Mouse (Mus musculus): ENCODE measurements around the gene Gdpd3. TPM values are rescaled to one million over a fixed set of nuclear protein-coding genes. Genes with fewer than 3 reads are reported as not detected.
"Not testable (repeated sequence)": the region's sequence is repeated elsewhere in the genome, so short reads cannot be mapped to it uniquely, and the experiment has no call there.

The Gdpd3 gene
- total RNA-seq, 2 experiments from 2014 or later: 9.2 TPM; not detected in 1

DNA sequence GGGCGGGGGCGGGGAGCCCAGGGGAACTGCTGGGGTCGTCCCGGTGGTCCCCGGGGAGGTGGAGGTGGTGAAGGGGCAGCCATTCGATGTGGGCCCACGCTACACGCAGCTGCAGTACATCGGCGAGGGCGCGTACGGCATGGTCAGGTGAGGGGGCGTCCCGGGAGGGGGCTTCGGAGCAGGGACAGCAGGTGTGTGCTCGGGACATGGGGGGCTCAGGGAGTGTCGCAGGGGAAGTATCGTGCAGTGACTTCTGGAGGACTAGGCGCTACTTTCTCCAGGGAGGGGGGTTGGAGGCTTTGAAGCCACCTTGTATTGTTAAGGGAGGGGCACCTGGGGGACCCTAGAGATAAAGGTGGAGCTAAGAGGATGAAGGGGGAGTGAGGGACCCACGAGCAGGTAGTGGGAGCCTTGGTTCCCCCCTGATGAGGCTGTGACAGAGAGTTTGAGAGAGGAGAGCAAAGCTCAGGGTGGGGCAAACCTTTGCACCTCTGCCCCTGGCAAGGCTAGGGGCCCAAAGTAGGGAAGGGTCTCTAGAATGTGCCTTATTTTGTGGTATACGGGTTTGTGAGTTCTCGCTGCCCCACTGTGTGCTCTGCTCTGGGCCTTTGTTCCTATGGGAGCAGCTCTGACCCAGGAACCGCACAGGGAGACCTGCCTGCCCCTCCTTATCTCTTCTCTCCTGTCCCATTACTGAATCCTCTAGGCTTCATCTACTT lies 6.3 kb upstream of the Gdpd3 start:
- peak; percentile 54 for ATAC-seq (replicated peaks; ENCODE audit: low FRiP score, poor library complexity, severe bottlenecking)

DNA sequence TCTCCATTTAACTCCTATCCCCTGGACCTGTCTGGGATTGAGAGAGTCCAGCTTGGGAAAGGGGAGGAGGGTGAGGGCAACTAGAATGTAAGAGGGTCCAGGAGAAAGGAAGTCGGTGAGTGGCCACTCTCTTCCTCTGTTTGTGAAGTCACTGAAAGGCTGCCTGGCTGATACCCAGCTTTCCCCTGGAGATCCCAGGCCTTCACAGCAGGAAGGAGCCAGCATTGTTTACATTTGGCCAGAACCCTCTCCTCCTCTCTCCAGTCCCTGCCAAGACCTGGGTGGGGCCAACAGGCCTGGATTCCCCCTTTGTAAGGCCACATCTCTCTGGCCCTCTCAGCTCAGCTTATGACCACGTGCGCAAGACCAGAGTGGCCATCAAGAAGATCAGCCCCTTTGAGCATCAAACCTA lies 5.7 kb upstream of the Gdpd3 start:
- ATAC-seq (replicated peaks; ENCODE audit: low FRiP score, poor library complexity, severe bottlenecking): no peak

DNA sequence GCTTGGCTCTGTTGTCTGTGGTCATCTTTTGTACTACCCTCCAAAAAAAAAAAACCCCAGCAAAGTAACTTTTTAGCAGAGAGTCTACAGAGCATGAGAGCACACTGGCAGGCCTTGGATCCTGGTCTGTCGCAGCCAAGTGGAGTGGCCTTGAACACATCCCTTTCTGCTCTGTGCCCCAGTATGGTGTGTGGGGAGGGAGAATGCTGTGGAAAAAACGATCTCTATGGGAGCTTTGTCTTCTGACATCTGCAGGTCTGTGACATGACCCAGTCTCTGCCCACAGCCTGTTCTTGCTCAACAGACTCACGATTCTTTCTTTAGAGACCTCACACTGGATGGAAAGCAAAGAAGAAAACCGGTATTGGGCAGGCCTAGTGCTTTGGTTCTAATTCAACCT lies 5.2 kb upstream of the Gdpd3 start:
- no peak for ATAC-seq (replicated peaks; ENCODE audit: low FRiP score, poor library complexity, severe bottlenecking)

DNA sequence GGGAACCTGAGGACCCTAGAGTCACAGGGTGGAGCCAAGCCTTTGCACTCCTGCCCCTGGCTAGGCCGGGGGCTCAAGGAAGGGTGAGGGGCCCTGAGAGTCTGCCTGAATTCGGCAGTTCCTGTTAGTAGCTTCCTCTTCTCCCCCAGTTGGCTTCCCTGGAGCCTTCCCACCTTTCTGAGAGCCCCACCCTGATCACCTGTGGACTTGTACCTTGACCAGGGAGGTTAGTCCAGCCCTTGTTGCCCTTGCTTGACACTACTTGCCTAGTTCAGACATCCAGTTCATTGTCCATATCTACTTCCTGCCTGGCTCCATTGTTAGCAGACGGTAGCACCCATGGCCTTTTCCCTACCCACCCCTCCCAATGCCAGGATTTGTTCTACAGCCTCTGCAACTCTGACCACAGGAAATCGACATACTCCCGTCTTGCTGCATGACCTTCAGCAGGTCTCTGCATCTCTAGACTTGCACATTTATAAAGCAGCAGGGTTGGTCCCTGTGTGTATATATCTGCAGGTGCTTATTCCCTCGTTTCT lies 4.5 kb upstream of the Gdpd3 start:
- ATAC-seq (replicated peaks; ENCODE audit: low FRiP score, poor library complexity, severe bottlenecking): no peak

DNA sequence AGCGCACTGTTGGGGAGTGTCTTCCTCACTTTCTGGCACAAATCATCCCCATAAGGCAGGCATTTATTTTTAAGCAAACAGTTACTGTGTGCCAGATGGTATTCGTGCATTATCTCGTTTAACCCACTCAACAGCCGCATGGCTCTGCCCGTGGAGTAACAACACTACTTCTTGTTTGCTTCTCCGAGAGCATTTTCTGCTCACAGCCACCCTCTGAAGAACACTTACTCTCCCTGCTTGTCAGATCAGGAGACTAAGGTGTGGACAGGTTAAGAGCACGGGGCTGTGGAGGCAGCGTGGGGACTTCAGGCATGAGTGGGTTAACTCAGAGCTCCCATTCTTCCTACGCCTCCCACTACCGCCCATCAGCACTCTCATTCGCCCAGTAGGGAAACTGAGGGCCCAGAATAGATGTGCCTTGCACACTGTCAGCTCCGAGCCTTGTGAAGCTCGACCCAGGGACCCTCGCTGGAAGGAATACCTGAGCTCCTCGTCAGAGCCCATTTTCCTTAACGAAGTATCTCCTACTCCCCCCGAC lies 3.6 kb upstream of the Gdpd3 start:
- ATAC-seq (replicated peaks; ENCODE audit: low FRiP score, poor library complexity, severe bottlenecking): no peak

DNA sequence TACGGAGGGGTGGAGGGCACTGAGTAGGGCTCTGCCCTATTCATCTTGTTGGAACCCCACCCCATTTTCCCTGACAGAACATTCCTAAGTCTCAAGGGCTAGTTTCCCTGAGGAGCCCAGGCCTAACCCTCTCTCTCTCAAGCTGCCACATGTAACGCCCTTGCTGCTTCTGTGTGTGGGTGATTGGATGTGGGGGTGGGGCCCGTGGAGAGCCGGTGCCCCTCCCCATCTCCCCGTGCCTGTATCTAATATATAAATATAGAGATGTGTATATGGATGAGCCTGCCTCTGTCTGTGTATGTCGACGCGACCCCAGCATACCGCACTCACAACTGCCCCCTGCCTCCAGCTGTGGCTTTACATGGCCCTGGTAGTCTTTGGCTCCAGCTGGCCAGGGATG lies 594 bp upstream of the Gdpd3 start:
- ATAC-seq (replicated peaks; ENCODE audit: low FRiP score, poor library complexity, severe bottlenecking): no peak

DNA sequence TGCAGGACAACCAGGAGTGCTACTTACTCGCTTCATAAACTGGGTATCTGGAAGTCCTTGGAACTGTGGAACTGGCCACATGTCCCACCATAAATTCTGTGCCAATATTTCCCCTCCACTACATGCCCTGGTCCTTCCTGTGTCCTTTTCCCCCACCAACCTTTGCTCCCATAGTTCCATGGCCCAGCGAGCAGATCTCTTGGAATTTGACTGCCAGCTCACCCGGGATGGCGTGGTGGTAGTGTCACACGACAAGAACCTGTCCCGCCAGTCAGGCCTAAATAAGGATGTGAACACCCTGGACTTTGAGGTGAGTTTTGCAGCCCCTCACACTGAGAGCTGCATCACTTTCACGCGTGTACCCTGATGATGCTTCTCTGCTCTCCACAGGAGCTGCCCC lies 867 bp downstream of the Gdpd3 start:
- no peak for ATAC-seq (replicated peaks; ENCODE audit: low FRiP score, poor library complexity, severe bottlenecking)

DNA sequence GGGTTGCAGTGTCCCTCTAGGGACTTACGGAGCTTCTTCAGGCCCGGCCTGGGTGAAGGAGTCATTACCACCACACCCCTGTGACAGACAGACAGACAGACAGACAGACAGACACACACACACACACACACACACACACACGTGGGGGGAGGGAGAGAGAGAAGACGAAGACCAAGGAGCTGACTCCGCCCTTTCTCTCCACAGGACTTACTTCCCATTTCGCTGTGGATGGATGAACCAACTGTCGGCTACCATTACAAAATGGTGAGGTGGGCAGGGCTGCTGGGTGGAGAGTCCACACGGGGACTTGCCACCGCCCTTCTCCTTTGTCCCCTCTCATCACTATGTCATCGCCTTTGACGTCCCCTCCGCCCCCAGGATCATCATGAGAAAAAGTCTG lies 4.7 kb downstream of the Gdpd3 start:
- ATAC-seq (replicated peaks; ENCODE audit: low FRiP score, poor library complexity, severe bottlenecking): no peak

DNA sequence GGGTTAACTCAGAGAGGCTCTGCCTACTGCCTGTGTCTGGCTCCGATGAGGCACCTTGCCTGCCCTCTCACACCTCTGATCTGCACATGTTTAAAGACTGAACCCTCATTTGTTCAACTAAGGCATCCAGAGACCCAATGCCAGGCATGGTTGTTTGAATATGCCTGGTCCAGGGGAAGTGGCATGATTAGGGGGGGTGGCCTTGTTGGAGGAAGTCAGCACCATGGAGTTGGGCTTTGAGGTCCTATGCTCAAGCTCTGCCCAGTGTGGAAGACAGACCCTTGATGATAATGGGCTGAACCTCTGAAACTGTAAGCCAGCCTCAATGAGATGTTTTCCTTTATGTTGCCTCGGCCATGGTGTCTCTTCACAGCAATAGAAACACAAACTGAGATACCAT lies 7.2 kb downstream of the Gdpd3 start:
- no peak for ATAC-seq (replicated peaks; ENCODE audit: low FRiP score, poor library complexity, severe bottlenecking)

DNA sequence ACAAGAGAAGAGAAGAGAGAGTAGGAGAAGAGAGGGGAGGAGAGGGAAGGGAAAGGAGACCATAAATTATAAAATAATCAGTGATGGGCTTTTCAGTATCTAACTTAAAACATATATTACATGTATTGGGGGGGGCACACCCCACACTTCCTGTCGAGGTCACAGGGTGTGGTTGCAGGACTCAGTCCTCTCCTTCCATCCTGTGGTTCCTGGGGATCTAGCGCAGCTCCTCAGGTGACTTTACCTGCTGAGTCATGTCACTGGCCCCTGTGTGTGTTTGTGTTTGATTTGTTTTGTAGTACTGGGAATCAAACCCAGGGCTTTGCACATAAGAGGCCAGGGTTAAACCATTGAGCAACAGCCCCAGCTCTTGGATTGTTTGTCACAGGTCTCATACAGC lies 8.3 kb downstream of the Gdpd3 start:
- ATAC-seq (replicated peaks; ENCODE audit: low FRiP score, poor library complexity, severe bottlenecking): no peak

DNA sequence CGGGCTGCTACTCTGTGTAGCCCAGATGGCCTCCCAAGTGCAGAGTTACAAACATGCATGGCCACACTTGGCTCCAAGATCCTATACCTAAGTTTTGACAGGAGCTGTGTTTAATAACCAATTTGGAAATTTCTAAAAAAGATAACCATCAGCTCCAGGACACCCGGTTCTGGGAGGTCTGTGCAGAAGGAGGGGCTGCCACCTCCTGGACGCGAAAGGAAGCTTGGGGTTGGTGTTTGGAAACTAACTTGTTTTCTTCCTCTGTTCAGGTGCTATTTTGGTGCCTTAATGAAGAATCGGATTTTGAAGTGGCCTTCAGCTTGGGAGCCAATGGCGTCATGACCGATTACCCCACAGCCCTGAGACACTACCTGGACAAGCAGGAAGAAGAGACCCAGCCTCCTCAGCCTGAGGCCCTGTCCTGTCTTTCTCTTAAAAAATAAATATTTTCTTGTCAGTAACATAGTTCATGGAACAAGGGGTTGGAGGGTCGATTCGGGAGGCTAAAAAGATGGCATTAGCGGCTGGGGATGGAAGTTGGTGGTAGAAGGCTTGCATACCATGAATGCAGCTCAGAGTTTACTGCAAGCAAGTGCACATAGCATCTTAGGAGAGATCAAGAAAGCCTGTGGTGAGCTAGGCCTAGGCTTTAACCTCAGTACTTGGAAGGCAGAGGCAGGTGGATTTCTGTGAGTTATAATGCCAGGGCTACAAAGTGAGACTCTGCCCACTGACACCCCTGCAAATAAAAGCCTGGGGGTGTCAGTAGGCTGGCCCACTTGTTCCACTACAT lies 9.2 kb downstream of the Gdpd3 start:
- no peak for ATAC-seq (replicated peaks; ENCODE audit: low FRiP score, poor library complexity, severe bottlenecking)

DNA sequence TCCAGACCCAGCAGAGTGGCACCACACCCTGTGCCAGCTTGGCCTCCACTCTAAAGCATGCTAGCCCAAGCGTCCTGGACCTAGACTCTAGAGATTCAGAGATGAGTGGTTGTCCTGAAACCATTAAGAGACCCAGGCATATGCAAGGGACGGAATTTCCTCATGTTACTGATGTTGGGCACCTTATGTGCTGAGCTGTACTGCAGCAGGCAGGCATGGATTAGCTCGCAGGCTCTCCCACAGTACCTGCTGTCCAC lies 9.8 kb downstream of the Gdpd3 start:
- ATAC-seq (replicated peaks; ENCODE audit: low FRiP score, poor library complexity, severe bottlenecking): no peak

DNA sequence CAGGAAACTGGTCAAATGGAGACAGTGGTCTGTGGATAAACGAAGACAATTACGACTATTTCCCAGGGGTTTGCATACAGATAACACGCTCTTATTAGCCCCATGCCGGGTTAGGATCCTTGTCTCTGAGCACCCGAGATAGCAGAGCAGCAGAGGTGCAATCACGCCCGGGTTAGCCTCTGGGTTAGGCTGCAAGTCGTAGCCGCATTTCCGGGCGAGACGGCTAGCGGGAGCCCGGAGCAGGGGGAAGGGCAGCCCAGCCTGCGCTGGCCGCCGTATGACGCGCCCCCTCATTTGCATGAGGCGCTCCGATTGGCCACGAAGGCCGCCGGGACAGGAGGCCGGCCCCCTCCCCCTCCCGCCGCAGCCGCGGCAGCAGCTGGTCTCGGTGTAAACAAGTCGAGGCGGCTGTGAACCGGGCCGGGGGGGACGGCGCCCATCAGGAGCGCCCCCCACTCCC lies 10.5 kb downstream of the Gdpd3 start, which contains the start of gene Ypel3:
Ypel3 (plus strand) TSS at position 358 of the 460 bp plus-strand sequence.
- ATAC-seq (replicated peaks; ENCODE audit: low FRiP score, poor library complexity, severe bottlenecking): peak; percentile 93

DNA sequence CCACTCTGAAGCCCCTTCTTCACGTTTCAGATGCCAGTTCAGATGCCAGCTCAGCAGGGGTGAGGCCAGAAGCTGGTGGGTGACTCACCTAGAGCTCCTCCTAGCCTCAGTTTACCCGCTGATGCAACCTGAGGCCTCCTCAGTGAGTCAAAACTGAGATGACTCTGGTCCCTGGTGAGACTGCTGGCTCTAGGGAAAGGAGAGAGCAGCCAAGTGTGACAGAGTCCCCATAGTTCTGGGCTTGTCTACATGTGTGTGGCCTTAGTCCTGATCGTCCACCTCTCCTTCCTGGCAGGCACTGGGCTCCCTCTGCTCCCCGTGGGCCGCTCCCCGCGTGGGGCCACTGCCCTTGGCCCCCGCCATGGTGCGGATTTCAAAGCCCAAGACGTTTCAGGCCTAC lies 11.3 kb downstream of the Gdpd3 start:
- peak; percentile 4; the same call in 1 of the 2 replicates for ATAC-seq (replicated peaks; ENCODE audit: low FRiP score, poor library complexity, severe bottlenecking)

DNA sequence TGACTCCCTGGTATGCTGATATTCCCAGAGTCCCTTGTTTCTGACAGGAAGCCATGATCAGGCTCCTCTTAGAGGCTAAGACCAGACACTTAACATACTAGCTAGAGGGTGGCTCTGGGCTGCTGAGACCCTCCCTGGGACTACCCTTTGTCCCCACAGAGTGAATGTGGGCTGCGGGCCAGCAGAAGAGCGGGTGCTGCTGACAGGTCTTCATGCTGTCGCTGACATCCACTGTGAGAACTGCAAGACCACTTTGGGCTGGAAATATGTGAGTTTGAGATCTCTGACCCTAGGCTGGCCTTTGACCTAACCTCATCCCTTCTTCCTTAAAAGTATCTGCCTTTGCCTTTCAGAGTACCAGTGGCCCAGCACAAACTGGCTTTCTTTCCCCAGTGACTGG lies 12.0 kb downstream of the Gdpd3 start:
- no peak for ATAC-seq (replicated peaks; ENCODE audit: low FRiP score, poor library complexity, severe bottlenecking)

DNA sequence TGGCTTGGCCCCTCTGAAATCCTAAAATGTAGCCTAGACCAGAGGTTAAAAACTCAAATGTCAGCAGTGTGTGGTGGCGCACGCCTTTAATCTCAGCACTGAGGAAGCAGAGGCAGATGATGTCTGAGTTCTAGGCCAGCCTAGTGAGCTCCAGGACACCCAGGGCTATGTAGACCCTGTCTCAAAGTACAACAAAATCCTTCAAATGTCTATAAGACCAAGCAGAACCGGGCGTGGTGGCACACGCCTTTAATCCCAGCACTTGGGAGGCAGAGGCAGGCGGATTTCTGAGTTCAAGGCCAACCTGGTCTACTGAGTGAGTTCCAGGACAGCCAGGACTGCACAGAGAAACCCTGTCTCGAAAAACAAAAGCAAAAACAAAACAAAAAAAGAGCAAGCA lies 13.0 kb downstream of the Gdpd3 start:
- ATAC-seq (replicated peaks; ENCODE audit: low FRiP score, poor library complexity, severe bottlenecking): not testable (repeated sequence)

DNA sequence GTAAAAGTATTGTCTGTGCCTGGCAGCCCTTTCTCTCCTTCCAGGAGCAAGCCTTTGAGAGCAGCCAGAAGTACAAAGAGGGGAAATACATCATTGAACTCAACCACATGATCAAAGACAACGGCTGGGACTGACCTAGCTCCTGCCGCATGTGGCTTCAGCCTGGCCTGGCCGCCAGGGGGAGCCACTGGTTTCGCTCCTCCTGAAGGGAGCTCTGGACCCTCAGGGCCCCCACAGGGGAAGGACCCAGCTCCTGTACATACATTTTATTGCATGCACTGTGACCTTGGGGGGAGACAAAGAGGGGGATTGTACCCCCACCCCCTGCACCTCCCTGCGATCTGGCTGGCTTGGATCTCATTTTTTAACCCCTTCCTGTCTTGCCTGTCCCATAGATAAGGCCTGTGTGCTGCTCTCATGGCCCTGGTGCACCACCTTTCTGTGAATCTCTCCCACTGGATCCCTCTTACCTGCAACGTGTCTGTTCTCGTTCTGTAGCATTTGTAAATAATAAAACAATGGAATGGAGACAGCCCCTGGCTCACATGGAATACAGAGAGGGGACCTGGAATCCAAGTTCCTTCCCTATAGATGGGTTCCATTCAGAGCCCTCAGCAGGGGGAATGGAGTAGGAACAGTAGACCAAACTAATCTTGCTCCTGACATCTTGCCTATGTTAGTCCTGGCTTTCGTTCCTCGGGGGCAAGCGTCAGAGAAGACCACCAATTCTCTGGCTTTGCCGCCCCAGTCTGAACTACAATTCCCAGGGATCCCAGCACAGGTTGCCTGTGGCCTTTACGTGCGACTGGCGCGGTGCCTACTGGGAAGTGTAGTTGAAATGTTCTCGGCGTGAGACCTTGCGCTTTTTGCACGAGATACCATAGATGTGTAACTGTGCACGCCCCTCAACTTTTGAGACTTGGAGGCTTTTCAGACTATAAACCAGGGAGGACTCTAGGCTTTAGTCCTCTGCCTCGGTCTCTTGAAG lies 14.1 kb downstream of the Gdpd3 start:
- peak; percentile 56 for ATAC-seq (replicated peaks; ENCODE audit: low FRiP score, poor library complexity, severe bottlenecking)

DNA sequence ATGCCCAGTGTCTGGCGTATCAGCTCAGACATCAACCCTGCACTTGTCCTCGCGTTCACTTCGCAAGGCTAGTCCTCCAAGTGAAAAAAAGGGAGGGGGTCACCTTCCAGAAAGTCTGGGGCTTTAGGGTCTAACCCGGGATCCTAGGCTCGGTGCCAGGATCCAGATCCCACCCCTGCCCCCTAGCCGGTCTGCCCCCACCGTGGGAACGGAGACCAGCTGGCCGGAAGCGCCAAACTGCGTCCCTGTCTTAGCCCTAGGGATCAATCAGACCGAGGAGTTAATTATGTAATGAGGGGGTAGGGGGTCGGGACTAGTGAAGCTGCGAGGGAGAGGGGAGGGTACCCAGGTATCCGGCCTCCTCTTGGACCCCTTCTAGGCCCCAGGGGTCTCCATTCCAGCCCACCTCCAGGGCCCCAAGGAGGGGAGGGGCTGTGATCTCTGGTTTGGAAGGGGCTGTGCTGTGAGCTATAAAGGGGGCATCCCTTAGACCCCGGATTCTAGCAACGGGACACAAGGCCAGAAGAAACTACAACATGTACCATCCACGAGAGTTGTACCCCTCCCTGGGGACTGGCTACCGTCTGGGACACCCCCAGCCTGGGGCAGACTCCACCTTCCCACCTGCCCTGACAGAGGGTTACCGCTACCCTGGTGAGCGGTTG lies 15.0 kb downstream of the Gdpd3 start, which contains the start of gene Tbx6:
Tbx6 (plus strand) TSS at position 513 of the 665 bp plus-strand sequence.
- ATAC-seq (replicated peaks; ENCODE audit: low FRiP score, poor library complexity, severe bottlenecking): no peak

DNA sequence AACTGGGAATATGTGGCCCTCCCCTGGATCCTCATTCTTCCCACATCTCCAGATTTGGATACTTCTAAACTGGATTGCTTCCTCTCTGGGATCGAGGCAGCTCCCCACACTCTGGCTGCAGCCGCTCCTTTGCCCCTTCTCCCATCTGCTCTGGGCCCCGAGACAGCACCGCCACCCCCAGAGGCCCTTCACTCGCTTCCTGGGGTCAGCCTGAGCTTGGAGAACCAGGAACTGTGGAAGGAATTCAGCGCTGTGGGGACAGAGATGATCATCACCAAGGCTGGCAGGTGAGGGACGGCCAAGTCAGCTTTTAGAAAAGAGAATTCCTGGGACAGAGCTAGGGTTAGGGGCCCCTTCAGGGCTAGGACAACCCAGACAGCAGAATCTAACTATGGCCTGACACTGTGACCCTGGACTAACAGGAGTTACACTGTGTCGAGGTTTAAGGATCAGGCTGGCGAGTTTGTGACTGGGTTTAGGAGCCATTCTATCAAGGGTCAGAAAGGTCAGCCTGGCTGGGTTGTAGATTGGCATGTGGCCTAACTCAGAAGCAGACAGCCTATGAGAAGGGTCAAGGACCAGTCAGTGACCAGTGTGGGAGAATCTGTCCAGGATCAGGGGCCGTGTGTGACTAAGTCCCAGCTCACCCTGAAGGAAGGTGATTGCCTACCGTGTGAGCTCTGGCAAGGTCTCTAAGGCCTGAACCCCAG lies 15.7 kb downstream of the Gdpd3 start:
- ATAC-seq (replicated peaks; ENCODE audit: low FRiP score, poor library complexity, severe bottlenecking): no peak

All from erythroid progenitor cell, adult 5-6 weeks (primary cell).